Mouse (Mus musculus) bone marrow macrophage, adult 2 months (primary cell): ENCODE measurements at regions not wholly inside any gene's neighbourhood (a gene's known extent, or its start where the extent isn't known, plus 50 kb on each side); places are given as distances from the start of the nearest gene placed in this dataset.

Experiments
- CTCF ChIP-seq: IDR thresholded peaks from 2 replicates; pipeline ENCODE4 v1.5.1; 2012; ENCODE audit warnings: low read depth, mild to moderate bottlenecking, low read length, moderate library complexity
- POLR2A ChIP-seq: IDR thresholded peaks from 2 replicates; pipeline ENCODE4 v1.6.1; 2012; ENCODE audit warnings: mild to moderate bottlenecking, low read depth, low read length, borderline replicate concordance

DNA sequence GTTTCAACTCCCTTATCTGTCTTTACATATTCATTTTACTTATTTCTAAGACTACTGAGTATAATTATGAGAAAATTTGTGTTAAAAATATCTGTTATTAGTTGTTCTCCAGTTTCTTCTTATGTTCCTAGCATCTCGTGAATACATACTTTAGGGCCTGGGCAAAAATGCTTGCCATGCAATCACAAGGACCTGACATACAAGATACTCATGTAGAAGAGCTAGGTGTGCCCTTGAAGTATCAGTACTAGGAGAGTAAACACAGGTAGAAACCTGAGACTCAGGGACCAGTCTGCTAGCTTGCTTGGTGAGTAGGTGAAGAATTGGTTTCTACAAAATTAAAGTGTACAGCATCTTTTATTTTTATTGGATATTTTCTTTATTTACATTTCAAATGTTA, 101.7 kb downstream of the Klf6 start:
- TF ChIP-seq POLR2A: no peak
- TF ChIP-seq CTCF: no peak
